Mouse (Mus musculus) small intestine, adult 2 months (tissue): ENCODE results near the gene Tmem150a.

Experiments used
- CTCF ChIP-seq: fragments of 200-500 bp; IDR thresholded peaks from 2 replicates; pipeline ENCODE4 v1.5.1; 2012; ENCODE audit warnings: low read depth, mild to moderate bottlenecking, control low read depth, inconsistent platforms, low read length, moderate library complexity, mixed read lengths; ENCODE audit not compliant: insufficient replicate concordance, insufficient read length; ENCODE audit errors: extremely low read depth
- POLR2A ChIP-seq: fragments of 200-500 bp; IDR thresholded peaks from 2 replicates; pipeline ENCODE4 v1.6.1; 2012; ENCODE audit warnings: low read depth, mild to moderate bottlenecking, control low read depth, inconsistent platforms, low read length, moderate library complexity

DNA sequence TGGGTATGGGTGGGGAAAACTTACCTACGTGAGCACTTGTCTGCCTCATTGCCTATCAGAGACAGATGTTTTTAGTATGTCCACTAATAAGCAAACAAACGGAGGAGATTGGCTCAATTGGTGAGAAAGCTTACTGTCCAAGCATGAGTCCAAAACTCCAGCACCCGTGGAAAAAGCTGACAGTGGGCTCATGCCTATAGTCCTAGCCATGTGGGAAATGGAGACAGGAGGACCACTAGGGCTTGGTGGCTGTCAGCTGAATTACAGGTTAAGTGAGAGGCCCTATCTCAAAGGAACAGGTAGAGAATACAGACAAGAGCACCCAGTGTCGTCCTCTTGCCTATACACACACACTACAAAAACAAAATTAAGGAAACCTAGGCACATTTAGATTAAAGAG lies 9.0 kb upstream of the Tmem150a start:
- TF ChIP-seq POLR2A (no peak), CTCF (no peak)
